Mouse (Mus musculus) sigmoid colon, adult 10 weeks (tissue): Measurements from ENCODE around the gene Fnbp4. TPM values are rescaled to one million over a fixed set of nuclear protein-coding genes. Genes with fewer than 3 reads are reported as not detected.

Source experiments
- polyA plus RNA-seq: library from polyadenylated mRNA; stranded (reverse); fragments of 350-450 nt; fragmentation: Illumina TruSeq; extraction: RNeasy Lipid Tissue Mini Kit (QIAGEN cat#74804); gene quantifications from one replicate; pipeline ENCODE4 v1.2.3, GENCODE M21; 2014; ENCODE audit warnings: low read depth, low replicate concordance

Fnbp4 gene
- polyA plus RNA-seq: 145 TPM

DNA sequence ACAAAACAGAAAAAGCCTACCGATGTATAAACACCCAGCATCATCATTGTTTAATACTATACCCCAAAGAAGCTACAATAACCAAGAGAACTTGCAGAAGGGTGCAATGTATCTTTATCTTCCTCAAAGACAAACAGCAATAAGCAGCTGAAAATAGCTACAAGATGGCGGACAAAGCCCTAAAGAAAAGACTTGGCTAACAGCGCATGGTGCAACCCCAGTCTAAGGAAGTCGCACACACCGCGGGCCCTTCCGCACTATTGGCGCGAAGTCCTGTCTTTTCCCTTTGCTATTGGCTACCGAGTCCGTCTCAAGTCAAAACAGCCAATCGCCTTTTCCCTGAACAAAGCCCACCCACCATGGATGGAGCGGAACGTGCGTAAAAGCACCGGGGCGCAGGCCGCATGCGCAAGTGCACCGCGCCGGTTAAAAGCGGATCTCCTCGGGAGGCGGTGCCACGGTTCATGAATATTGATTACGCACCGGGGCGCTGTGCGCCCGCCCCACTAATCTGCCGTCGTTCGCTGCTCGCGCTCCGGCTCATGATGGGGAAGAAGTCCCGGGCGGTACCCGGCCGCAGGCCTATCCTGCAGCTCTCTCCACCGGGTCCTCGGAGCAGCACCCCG, at the start of gene Fnbp4:
Gene Fnbp4 (plus strand): TSS at position 318 of the 626 bp plus-strand sequence.

DNA sequence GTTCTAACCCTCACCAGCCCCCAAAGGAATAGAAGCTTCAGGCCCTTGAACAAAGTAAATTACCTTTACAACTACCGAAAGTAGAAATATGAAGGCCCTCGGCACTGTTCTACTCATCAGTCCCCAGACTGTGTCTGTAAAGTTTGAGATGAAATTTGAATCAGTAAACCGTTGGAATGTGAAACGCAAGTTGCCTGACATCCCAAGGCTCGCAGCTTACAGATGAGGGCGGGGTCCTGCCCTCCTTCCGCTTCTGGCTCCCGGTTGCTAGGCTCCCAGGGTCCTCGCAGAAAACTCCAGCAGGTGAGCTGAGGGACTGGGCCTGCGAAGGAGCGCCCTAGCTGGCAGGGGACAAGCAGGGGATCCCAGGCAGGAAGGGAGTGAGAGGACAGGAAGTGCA, 37.3 kb downstream of the Fnbp4 start, which contains the start of gene Agbl2:
Gene Agbl2 (plus strand): TSS at position 270 of the 400 bp plus-strand sequence.

Other genes with a start within 250 kb of the Fnbp4 start
- gene Ptprj, start 164.7 kb upstream of the Fnbp4 start, polyA plus RNA-seq: 59.7 TPM
- 24.2 TPM for gene Nup160, start 68.2 kb upstream of the Fnbp4 start, polyA plus RNA-seq
- 2.2 TPM for gene Agbl2, start 37.4 kb downstream of the Fnbp4 start, polyA plus RNA-seq
- 649 TPM for gene Mtch2, start 101.8 kb downstream of the Fnbp4 start, polyA plus RNA-seq
- gene C1qtnf4, start 140.5 kb downstream of the Fnbp4 start, polyA plus RNA-seq: not detected
- gene Kbtbd4, start 159.4 kb downstream of the Fnbp4 start, polyA plus RNA-seq: 10.2 TPM
- gene Ndufs3, start 159.5 kb downstream of the Fnbp4 start, polyA plus RNA-seq: 153 TPM
- gene Celf1, start 195.0 kb downstream of the Fnbp4 start, polyA plus RNA-seq: 112 TPM